Mouse (Mus musculus) embryonic fibroblast, embryonic 13.5 days (primary cell): Measurements from ENCODE around the gene Ppm1h.

Source experiments
- CTCF ChIP-seq: IDR thresholded peaks from 2 replicates; pipeline ENCODE4 v1.5.1; 2011; ENCODE audit warnings: mild to moderate bottlenecking, control low read depth, low read length, moderate library complexity, borderline replicate concordance; ENCODE audit not compliant: insufficient read depth
- POLR2A ChIP-seq: IDR thresholded peaks from 2 replicates; pipeline ENCODE4 v1.6.1; 2011; ENCODE audit warnings: low read depth, mild to moderate bottlenecking, control low read depth, low read length, moderate library complexity

GRCm38 (mm10) chr10:122765521-122765920 lies 87.0 kb downstream of the Ppm1h start:
- TF ChIP-seq CTCF (no peak), POLR2A (no peak)
